Mouse (Mus musculus) cortical plate, adult 2 months (tissue): ENCODE results near the gene Fam204a.

Experiments
- CTCF ChIP-seq: fragments of 200-500 bp; IDR thresholded peaks from 2 replicates; pipeline ENCODE4 v1.5.1; 2011; ENCODE audit warnings: mild to moderate bottlenecking, control low read depth, low read length; ENCODE audit not compliant: insufficient read depth; ENCODE audit errors: extremely low read depth
- POLR2A ChIP-seq: fragments of 200-500 bp; IDR thresholded peaks from 2 replicates; pipeline ENCODE4 v1.6.1; 2011; ENCODE audit warnings: mild to moderate bottlenecking, low read length, control low read depth; ENCODE audit not compliant: insufficient read depth; ENCODE audit errors: extremely low read depth

DNA sequence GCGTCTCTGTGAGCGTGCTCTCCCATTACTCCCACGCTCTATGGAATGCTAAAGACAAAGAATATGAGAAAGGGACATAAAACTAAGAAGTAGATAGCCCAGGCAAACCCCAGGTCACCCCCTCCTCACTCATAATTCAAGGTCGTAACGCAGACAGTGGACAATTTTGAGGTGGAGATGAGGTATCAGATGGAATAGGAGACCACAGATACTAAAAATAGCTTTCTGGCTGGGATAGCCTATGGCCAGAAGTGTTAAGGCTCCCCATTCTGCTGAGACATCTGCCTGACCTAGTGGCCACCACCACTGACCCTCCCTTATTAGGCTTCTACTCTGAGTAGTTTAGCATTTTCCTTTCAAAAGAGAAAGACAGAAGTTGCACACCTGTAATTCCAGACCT, 71.2 kb downstream of the Fam204a start:
- no peak for TF ChIP-seq CTCF
- no peak for TF ChIP-seq POLR2A
